ENCODE assay signal across 7 mouse cellular contexts in genomic region chrX:7721514-7722281, GRCm38 (mm10). TPM values are rescaled to one million over a fixed set of nuclear protein-coding genes. Genes with fewer than 3 reads are reported as not detected.
A peak's percentile ranks its signal among the peaks of the same experiment; 100 is the strongest.
DNase-seq lines count a peak whose midpoint lies in the region; ATAC-seq lines count a peak whose summit lies in the region.

Gene Gm45208, plus strand, starts transcription at chrX:7722245.

- no peaks in the 10 kb centered on the region for H3K27me3 ChIP-seq in embryonic facial prominence, embryonic 10.5 days (replicated peaks; ENCODE audit: low read depth, poor library complexity, severe bottlenecking)
- no peaks in the 10 kb centered on the region for H3K27me3 ChIP-seq in limb, embryonic 12.5 days
- no peaks in the 10 kb centered on the region for H3K27me3 ChIP-seq in midbrain, embryonic 14.5 days (ENCODE audit: control insufficient read depth, insufficient read depth, low read length)

- H3K4me2 ChIP-seq in limb, embryonic 12.5 days: peak within 1 kb of the TSS; percentile 65
- H3K4me2 ChIP-seq in midbrain, embryonic 14.5 days (ENCODE audit: low read length): peak within 1 kb of the TSS; percentile 61

- H3K36me3 ChIP-seq in embryonic facial prominence, embryonic 10.5 days (replicated peaks): peaks cover 23% of the 10 kb centered on the region
- peaks cover 20% of the 10 kb centered on the region; the same call in 1 of the 2 replicates for H3K36me3 ChIP-seq in limb, embryonic 12.5 days
- H3K36me3 ChIP-seq in midbrain, embryonic 14.5 days (ENCODE audit: control insufficient read depth, insufficient read depth, low read length): peaks cover 10% of the 10 kb centered on the region

- peak within 1 kb of the TSS; percentile 63 for H3K9ac ChIP-seq in limb, embryonic 12.5 days (replicated peaks)
- H3K9ac ChIP-seq in midbrain, embryonic 14.5 days (replicated peaks; ENCODE audit: low read length): peak within 1 kb of the TSS; percentile 48

- H3K9me3 ChIP-seq in embryonic facial prominence, embryonic 10.5 days: no peaks in the 10 kb centered on the region; the same call in 1 of the 2 replicates
- no peaks in the 10 kb centered on the region for H3K9me3 ChIP-seq in limb, embryonic 12.5 days
- no peaks in the 10 kb centered on the region for H3K9me3 ChIP-seq in midbrain, embryonic 14.5 days (ENCODE audit: control insufficient read depth, low read length)

- peak within 1 kb of the TSS; percentile 93 for H3K27ac ChIP-seq in embryonic facial prominence, embryonic 10.5 days (replicated peaks)
- peak within 1 kb of the TSS; percentile 87 for H3K27ac ChIP-seq in limb, embryonic 12.5 days
- H3K27ac ChIP-seq in midbrain, embryonic 14.5 days (replicated peaks; ENCODE audit: low read depth, low read length): peak within 1 kb of the TSS; percentile 87

- peak; percentile 78 for DNase-seq in adrenal gland, postnatal 14 days
- DNase-seq in embryonic facial prominence, embryonic 10.5 days (ENCODE audit: low spot score): peak; percentile 69
- DNase-seq in heart, adult 11 months: peak; percentile 98
- peak; percentile 79 for DNase-seq in kidney, adult 18-20 months
- DNase-seq in midbrain, embryonic 14.5 days: peak; percentile 85
- DNase-seq in spleen, adult 12 weeks (ENCODE audit: low spot score): peak; percentile 76

- peaks cover 5% of the 10 kb centered on the region; the same call in 1 of the 2 replicates for H3K4me1 ChIP-seq in embryonic facial prominence, embryonic 10.5 days
- H3K4me1 ChIP-seq in limb, embryonic 12.5 days (replicated peaks): peaks cover 4% of the 10 kb centered on the region; the same call in 1 of the 2 replicates
- 0 out of 2 replicates have a peak, but pooled peaks cover 4% of the 10 kb centered on the region for H3K4me1 ChIP-seq in midbrain, embryonic 14.5 days (ENCODE audit: control insufficient read depth, insufficient read depth, low read length)

- 22% methylated on average over 22 of the region's 22 CpGs for WGBS in embryonic facial prominence, embryonic 10.5 days
- 23% methylated on average over 22 of the region's 22 CpGs for WGBS in limb, embryonic 12.5 days
- 23% methylated on average over 22 of the region's 22 CpGs for WGBS in midbrain, embryonic 14.5 days

- peak within 1 kb of the TSS; percentile 69 for H3K4me3 ChIP-seq in embryonic facial prominence, embryonic 10.5 days
- peak within 1 kb of the TSS; percentile 53 for H3K4me3 ChIP-seq in limb, embryonic 12.5 days (replicated peaks)
- H3K4me3 ChIP-seq in midbrain, embryonic 14.5 days (replicated peaks; ENCODE audit: low read depth, low read length): peak within 1 kb of the TSS; percentile 47

- peak; percentile 80; the same call in 1 of the 2 replicates for ATAC-seq in limb, embryonic 12.5 days (ENCODE audit: insufficient number of reproducible peaks, insufficient read depth, low FRiP score, low TSS enrichment, low read depth)
- ATAC-seq in midbrain, embryonic 14.5 days (ENCODE audit: low FRiP score, low TSS enrichment): peak; percentile 81

RNA-seq across cellular contexts. Expression of gene Gm45208, which starts in this region (rescaled TPM):
- 0.52 TPM in 1 of 2 replicates, not detected in the other for total RNA-seq in adrenal gland, postnatal 14 days (2021)
- polyA plus RNA-seq in embryonic facial prominence, embryonic 10.5 days (2016; fragmentation: Nextera tagmentation; extraction: Ambion mirVana): 0.36 and 0.61 TPM in 2 replicates
- 0.96 TPM in 1 of 2 replicates, not detected in the other for polyA plus RNA-seq in limb, embryonic 12.5 days (2016; fragmentation: Nextera tagmentation; extraction: Ambion mirVana)
- not detected in 2 replicates for polyA plus RNA-seq in midbrain, embryonic 14.5 days (2014; fragmentation: Nextera tagmentation; extraction: Ambion mirVana)

Comparison
In these comparisons a context has a peak if more than half of its experiments do, and no peak if none do; other contexts are left out.
1. Peak in every context shown above with its lines: DNase-seq, ATAC-seq, H3K4me3 ChIP-seq and H3K27ac ChIP-seq.
2. Peak in DNase-seq in adrenal gland, postnatal 14 days; RNA of the gene not detected or under 1 TPM.
3. Peak in DNase-seq, H3K4me3 ChIP-seq and H3K27ac ChIP-seq in embryonic facial prominence, embryonic 10.5 days; RNA of the gene not detected or under 1 TPM.
4. Peak in ATAC-seq, H3K4me3 ChIP-seq, H3K27ac ChIP-seq, H3K9ac ChIP-seq and H3K4me2 ChIP-seq in limb, embryonic 12.5 days; RNA of the gene not detected or under 1 TPM.
5. Peak in DNase-seq, ATAC-seq, H3K4me3 ChIP-seq, H3K27ac ChIP-seq, H3K9ac ChIP-seq and H3K4me2 ChIP-seq in midbrain, embryonic 14.5 days; RNA of the gene not detected or under 1 TPM.